ENCODE assay signal across 9 mouse cellular contexts in the genomic region with DNA sequence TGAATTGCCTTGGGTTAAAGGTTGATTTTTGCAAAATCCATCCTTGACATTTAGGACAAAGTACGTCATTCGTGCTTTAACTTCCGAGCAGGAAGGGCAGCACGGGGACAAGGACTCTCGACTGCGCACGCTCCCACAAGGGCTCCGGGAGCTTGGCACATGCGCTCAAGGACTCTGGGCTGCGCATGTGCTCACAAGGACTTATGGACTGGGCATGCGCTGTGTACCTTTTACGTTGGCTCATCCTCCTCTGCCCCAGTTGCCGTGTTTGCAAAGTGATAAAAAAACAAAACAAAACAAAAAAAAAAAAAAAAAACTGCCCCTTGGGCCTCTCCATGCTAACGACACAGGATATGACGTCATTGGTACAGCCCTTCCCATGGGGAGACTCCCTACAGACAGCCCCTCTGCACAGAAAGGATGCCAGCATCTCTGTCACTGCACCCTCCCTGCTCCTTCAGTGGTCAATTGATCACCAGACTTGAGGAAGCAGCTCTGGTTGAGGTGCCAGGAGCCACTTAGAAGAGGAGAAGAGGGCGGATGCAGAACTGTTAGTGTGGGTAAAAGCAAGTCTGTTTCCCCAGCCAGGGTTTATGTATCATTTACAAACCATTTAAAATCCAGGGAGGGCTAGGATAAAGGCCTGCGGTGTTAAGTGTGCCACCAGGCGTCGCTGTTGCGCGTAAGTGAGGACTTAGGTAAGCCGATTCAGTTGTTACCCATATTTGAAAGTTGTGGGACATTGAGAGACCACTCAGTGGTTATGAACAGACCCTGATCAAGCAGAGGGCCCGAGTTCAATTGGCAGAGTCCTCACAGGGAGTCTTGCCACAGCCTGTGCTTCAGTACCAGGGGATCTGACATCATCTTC.
DNase-seq lines count a peak whose midpoint lies in the region; ATAC-seq lines count a peak whose summit lies in the region.
"Had no signal": no experiment of that assay in that cellular context is flagged by ENCODE, and none has a peak within 500 bp of the region (broad histone marks: within the 10 kb centered on the region; RNA-seq: fewer than 3 reads in every experiment).

No protein-coding gene starts in this region.

- WGBS in forebrain, embryonic 15.5 days: 71% methylated on average over 23 of the region's 23 CpGs
- WGBS in hindbrain, embryonic 10.5 days: 72% methylated on average over 23 of the region's 23 CpGs

- ATAC-seq in forebrain, embryonic 15.5 days (replicated peaks): peak; percentile 78

- no peaks in the 10 kb centered on the region for H3K9me3 ChIP-seq in forebrain, embryonic 15.5 days
- H3K9me3 ChIP-seq in hindbrain, embryonic 10.5 days: 0 out of 2 replicates have a peak, but pooled peaks cover 6% of the 10 kb centered on the region

- H3K27ac ChIP-seq in forebrain, embryonic 15.5 days (replicated peaks): no peak overlapping the region
- no peak overlapping the region for H3K27ac ChIP-seq in hindbrain, embryonic 10.5 days
- H3K27ac ChIP-seq: heart, embryonic 13.5 days had no signal

- no peak overlapping the region for H3K9ac ChIP-seq in forebrain, embryonic 15.5 days (replicated peaks)
- H3K9ac ChIP-seq: heart, embryonic 13.5 days had no signal

- H3K4me2 ChIP-seq in forebrain, embryonic 15.5 days (replicated peaks): no peak overlapping the region
- H3K4me2 ChIP-seq: heart, embryonic 13.5 days had no signal

- no peaks in the 10 kb centered on the region for H3K27me3 ChIP-seq in forebrain, embryonic 15.5 days
- no peaks in the 10 kb centered on the region for H3K27me3 ChIP-seq in hindbrain, embryonic 10.5 days (ENCODE audit: insufficient read depth, poor library complexity, severe bottlenecking)

- H3K4me3 ChIP-seq in forebrain, embryonic 15.5 days: no peak overlapping the region
- H3K4me3 ChIP-seq in hindbrain, embryonic 10.5 days: no peak overlapping the region
- H3K4me3 ChIP-seq: heart, embryonic 13.5 days had no signal

- peak; percentile 90 for DNase-seq in R1 (ENCODE audit: low read depth, low spot score)
- DNase-seq in cerebellum, adult 11 months: peak; percentile 26
- DNase-seq in hindbrain, embryonic 10.5 days (ENCODE audit: low spot score): peak; percentile 60
- DNase-seq in layer of hippocampus, adult 9-10 months (ENCODE audit: low spot score): peak; percentile 29
- DNase-seq in lung, postnatal 25 days (ENCODE audit: low spot score): peak; percentile 24
- peak; percentile 80 to 83 for DNase-seq in right cerebral cortex, adult 2 months (ENCODE audit: low spot score in 2 of 2)
- DNase-seq in spleen, adult 12 weeks (ENCODE audit: low spot score): no peak

- 0 out of 2 replicates have a peak, but pooled peaks cover 6% of the 10 kb centered on the region for H3K4me1 ChIP-seq in forebrain, embryonic 15.5 days
- H3K4me1 ChIP-seq in hindbrain, embryonic 10.5 days (replicated peaks): 0 out of 2 replicates have a peak, but pooled peaks cover 8% of the 10 kb centered on the region

- H3K36me3 ChIP-seq in forebrain, embryonic 15.5 days: no peaks in the 10 kb centered on the region
- H3K36me3 ChIP-seq in hindbrain, embryonic 10.5 days: peaks cover 49% of the 10 kb centered on the region
